Mouse (Mus musculus) MEL (cell line): ENCODE measurements around the gene Myo18b. TPM values are rescaled to one million over a fixed set of nuclear protein-coding genes. Genes with fewer than 3 reads are reported as not detected.

Experiments used
- DNase-seq: peaks from one replicate; pipeline ENCODE4 v3.0.0; 2011; ENCODE audit warnings: low read depth, low spot score
- H3K27ac ChIP-seq: 2 replicates; pipeline ENCODE4 v1.5.1; 2012; ENCODE audit warnings: low read depth, mild to moderate bottlenecking, control low read depth, low read length, moderate library complexity; ENCODE audit not compliant: control insufficient read depth
- H3K27me3 ChIP-seq, 2 experiments: fragments of 150-350 bp in 1 of 2; sonication (generic) in 1 of 2; 2 replicates each; pipeline ENCODE4 v1.6.1; 2012; ENCODE audit warnings: low read length in 2 of 2, mild to moderate bottlenecking in 2 of 2, improper control_type of control experiment in 1 of 2, moderate library complexity in 1 of 2; ENCODE audit not compliant: insufficient read depth in 2 of 2, control insufficient read depth in 1 of 2
- H3K36me3 ChIP-seq, 2 experiments: 2 replicates each; pipeline ENCODE4 v1.6.1; 2012 to 2014; ENCODE audit warnings: low read length in 2 of 2, improper control_type of control experiment in 1 of 2, inconsistent platforms in 1 of 2, mild to moderate bottlenecking in 1 of 2; ENCODE audit not compliant: insufficient read depth in 2 of 2, control insufficient read depth in 1 of 2
- H3K4me1 ChIP-seq, 2 experiments: fragments of 150-350 bp in 1 of 2; sonication (generic) in 1 of 2; 2 replicates each; pipeline ENCODE4 v1.6.1; 2012; ENCODE audit warnings: low read length in 2 of 2, improper control_type of control experiment in 1 of 2, mild to moderate bottlenecking in 1 of 2; ENCODE audit not compliant: insufficient read depth in 2 of 2, control insufficient read depth in 1 of 2
- H3K4me3 ChIP-seq, 2 experiments: fragments of 150-350 bp in 1 of 2; sonication (generic) in 1 of 2; 2 replicates each; pipeline ENCODE4 v1.5.1; 2012; ENCODE audit warnings: low read depth in 2 of 2, low read length in 2 of 2, mild to moderate bottlenecking in 2 of 2, moderate library complexity in 2 of 2, control low read depth in 1 of 2, improper control_type of control experiment in 1 of 2; ENCODE audit not compliant: control insufficient read depth in 1 of 2, insufficient read depth in 1 of 2
- H3K79me2 ChIP-seq: 2 replicates; pipeline ENCODE4 v1.6.1; 2012; ENCODE audit warnings: mild to moderate bottlenecking, low read length, moderate library complexity; ENCODE audit not compliant: control insufficient read depth, poor library complexity, insufficient read depth
- H3K9ac ChIP-seq: 2 replicates; pipeline ENCODE4 v1.6.1; 2012; ENCODE audit warnings: low read depth, mild to moderate bottlenecking, control low read depth, low read length, moderate library complexity; ENCODE audit not compliant: control insufficient read depth, poor library complexity, severe bottlenecking
- H3K9me3 ChIP-seq: fragments of 150-350 bp; sonication (generic); replicated peaks from 2 replicates; pipeline ENCODE4 v1.6.1; 2012; ENCODE audit warnings: mild to moderate bottlenecking, low read length, improper control_type of control experiment, moderate library complexity; ENCODE audit not compliant: insufficient read depth
- ELF1 ChIP-seq: IDR thresholded peaks from 2 replicates; pipeline ENCODE4 v1.6.1; 2014; ENCODE audit warnings: low read depth, mild to moderate bottlenecking, inconsistent platforms, low read length, improper control_type of control experiment, moderate library complexity
- ETS1 ChIP-seq: IDR thresholded peaks from 2 replicates; pipeline ENCODE4 v1.6.1; 2012; ENCODE audit warnings: low read depth, mild to moderate bottlenecking, inconsistent platforms, low read length, improper control_type of control experiment, moderate library complexity
- GABPA ChIP-seq: IDR thresholded peaks from 2 replicates; pipeline ENCODE4 v1.6.1; 2012; ENCODE audit warnings: low read depth, mild to moderate bottlenecking, inconsistent platforms, low read length, improper control_type of control experiment, moderate library complexity
- GATA1 ChIP-seq: IDR thresholded peaks from 2 replicates; pipeline ENCODE4 v1.6.1; 2011; ENCODE audit warnings: low read depth, low read length, improper control_type of control experiment
- HCFC1 ChIP-seq: IDR thresholded peaks from 2 replicates; pipeline ENCODE4 v1.6.1; 2012; ENCODE audit warnings: low read depth, mild to moderate bottlenecking, inconsistent platforms, low read length, improper control_type of control experiment, moderate library complexity
- JUND ChIP-seq: IDR thresholded peaks from 2 replicates; pipeline ENCODE4 v1.6.1; 2011; ENCODE audit warnings: low read depth, mild to moderate bottlenecking, improper control_type of control experiment, low read length
- KAT2A ChIP-seq: conservative IDR thresholded peaks from 2 replicates; pipeline ENCODE4 v1.6.1; 2012; ENCODE audit warnings: low read depth, low read length, improper control_type of control experiment, inconsistent platforms
- MAFK ChIP-seq: IDR thresholded peaks from 2 replicates; pipeline ENCODE4 v1.6.1; 2011; ENCODE audit warnings: low read depth, mild to moderate bottlenecking, low read length, improper control_type of control experiment, borderline replicate concordance
- MAX ChIP-seq: IDR thresholded peaks from 2 replicates; pipeline ENCODE4 v1.6.1; 2011; ENCODE audit warnings: low read length, improper control_type of control experiment
- MAZ ChIP-seq: IDR thresholded peaks from 2 replicates; pipeline ENCODE4 v1.6.1; 2012; ENCODE audit warnings: low read depth, mild to moderate bottlenecking, inconsistent platforms, low read length, improper control_type of control experiment
- MEF2A ChIP-seq: IDR thresholded peaks from 2 replicates; pipeline ENCODE4 v1.6.1; 2014; ENCODE audit warnings: low read depth, mild to moderate bottlenecking, inconsistent platforms, low read length, improper control_type of control experiment; ENCODE audit not compliant: poor library complexity, insufficient replicate concordance, severe bottlenecking; ENCODE audit errors: extremely low read depth
- MXI1 ChIP-seq: IDR thresholded peaks from 2 replicates; pipeline ENCODE4 v1.6.1; 2011; ENCODE audit warnings: mild to moderate bottlenecking, low read depth, low read length, improper control_type of control experiment
- MYB ChIP-seq: IDR thresholded peaks from 2 replicates; pipeline ENCODE4 v1.6.1; 2011; ENCODE audit warnings: mild to moderate bottlenecking, low read depth, low read length, improper control_type of control experiment
- MYC ChIP-seq: IDR thresholded peaks from 2 replicates; pipeline ENCODE4 v1.6.1; 2011; ENCODE audit warnings: low read depth, mild to moderate bottlenecking, low read length, improper control_type of control experiment, moderate library complexity
- RAD21 ChIP-seq: IDR thresholded peaks from 2 replicates; pipeline ENCODE4 v1.6.1; 2011; ENCODE audit warnings: mild to moderate bottlenecking, low read depth, low read length, improper control_type of control experiment
- RCOR1 ChIP-seq: IDR thresholded peaks from 2 replicates; pipeline ENCODE4 v1.6.1; 2012; ENCODE audit warnings: low read depth, mild to moderate bottlenecking, inconsistent platforms, low read length, improper control_type of control experiment
- SIN3A ChIP-seq: IDR thresholded peaks from 2 replicates; pipeline ENCODE4 v1.6.1; 2012; ENCODE audit warnings: low read length, improper control_type of control experiment, inconsistent platforms
- SMC3 ChIP-seq: IDR thresholded peaks from 2 replicates; pipeline ENCODE4 v1.6.1; 2011; ENCODE audit warnings: low read depth, low read length, improper control_type of control experiment
- TCF12 ChIP-seq: IDR thresholded peaks from 2 replicates; pipeline ENCODE4 v1.6.1; 2014; ENCODE audit warnings: low read depth, mild to moderate bottlenecking, inconsistent platforms, low read length, improper control_type of control experiment, moderate library complexity
- UBTF ChIP-seq: IDR thresholded peaks from 2 replicates; pipeline ENCODE4 v1.6.1; 2012; ENCODE audit warnings: low read depth, mild to moderate bottlenecking, inconsistent platforms, low read length, improper control_type of control experiment, moderate library complexity, borderline replicate concordance; ENCODE audit not compliant: insufficient read depth
- USF1 ChIP-seq: IDR thresholded peaks from 2 replicates; pipeline ENCODE4 v1.6.1; 2014; ENCODE audit warnings: low read depth, mild to moderate bottlenecking, inconsistent platforms, low read length, improper control_type of control experiment, moderate library complexity
- USF2 ChIP-seq, 2 experiments: IDR thresholded peaks; 2 replicates each; pipeline ENCODE4 v1.6.1; 2011 to 2012; ENCODE audit warnings: improper control_type of control experiment in 2 of 2, low read length in 2 of 2, borderline replicate concordance in 1 of 2, inconsistent platforms in 1 of 2, low read depth in 1 of 2, mild to moderate bottlenecking in 1 of 2; ENCODE audit not compliant: insufficient read depth in 1 of 2
- ZC3H11A ChIP-seq: IDR thresholded peaks from 2 replicates; pipeline ENCODE4 v1.6.1; 2012; ENCODE audit warnings: low read depth, mild to moderate bottlenecking, inconsistent platforms, low read length, improper control_type of control experiment
- ZKSCAN1 ChIP-seq: IDR thresholded peaks from 2 replicates; pipeline ENCODE4 v1.6.1; 2012; ENCODE audit warnings: low read depth, mild to moderate bottlenecking, inconsistent platforms, low read length, improper control_type of control experiment, moderate library complexity
- ZMIZ1 ChIP-seq: IDR thresholded peaks from 2 replicates; pipeline ENCODE4 v1.6.1; 2012; ENCODE audit warnings: low read depth, mild to moderate bottlenecking, inconsistent platforms, low read length, improper control_type of control experiment, moderate library complexity
- polyA plus RNA-seq, 2 experiments: library from polyadenylated mRNA; stranded (reverse) in 1 of 2; unstranded in 1 of 2; fragments of >175 nt in 1 of 2; fragments of >200 nt in 1 of 2; gene quantifications; 2 replicates each; pipeline versions ENCODE4 v1.2.1 to v1.2.4; 2012; ENCODE audit warnings: low replicate concordance in 2 of 2, low read depth in 1 of 2; ENCODE audit not compliant: insufficient read length in 2 of 2, insufficient read depth in 1 of 2, missing spikeins in 1 of 2
- total RNA-seq: library from RNA; depleted of rRNA; stranded (reverse); fragments of 300-350 nt; gene quantifications from 2 replicates; pipeline ENCODE4 v1.2.3, GENCODE M21; 2012

The Myo18b gene
- total and polyA plus RNA-seq, 3 experiments: not detected

DNA sequence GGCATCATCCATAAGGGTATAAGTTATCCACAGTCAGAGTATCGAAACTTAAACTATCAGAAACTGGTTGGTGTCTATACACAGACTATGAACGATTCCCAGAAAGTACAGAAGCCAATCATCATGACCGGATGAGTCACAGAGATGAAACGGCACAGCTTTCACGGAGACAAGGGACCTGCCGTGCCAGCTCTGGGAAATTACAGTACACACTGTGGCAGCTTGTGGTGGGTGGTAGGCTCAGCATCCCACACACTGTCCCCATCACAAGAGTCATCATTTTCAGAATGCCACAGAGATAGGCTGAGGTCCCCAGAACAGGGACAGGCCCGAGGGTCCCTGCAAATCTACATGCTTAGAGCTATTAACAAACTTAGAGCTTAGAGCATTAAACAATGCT lies 114.4 kb downstream of the Myo18b start:
- no peaks in the 10 kb centered on the region for H3K79me2 ChIP-seq
- H3K4me1 ChIP-seq: no peaks in the 10 kb centered on the region
- no peaks in the 10 kb centered on the region for H3K36me3 ChIP-seq
- H3K9ac ChIP-seq: no peak overlapping the region
- no peaks in the 10 kb centered on the region for H3K9me3 ChIP-seq
- no peaks in the 10 kb centered on the region for H3K27me3 ChIP-seq
- no peak overlapping the region for H3K4me3 ChIP-seq
- DNase-seq: no peak
- no peak overlapping the region for H3K27ac ChIP-seq
- TF ChIP-seq TCF12 (no peak), ZMIZ1 (no peak), HCFC1 (no peak), MAFK (no peak), ZC3H11A (no peak), ETS1 (no peak), MYC (no peak), USF2 (IDR thresholded peaks at IDR 0.05; ENCODE audit: borderline replicate concordance in 1 of 2, insufficient read depth in 1 of 2, low read depth in 1 of 2, low read length in 2 of 2) (no peak), GATA1 (no peak), MEF2A (no peak), JUND (no peak)

- H3K27me3 ChIP-seq: no peaks in the 10 kb centered on the region
- H3K4me3 ChIP-seq: no peak overlapping the region
- H3K79me2 ChIP-seq: no peaks in the 10 kb centered on the region
- H3K9ac ChIP-seq: no peak overlapping the region
- no peak for DNase-seq
- H3K27ac ChIP-seq: no peak overlapping the region
- TF ChIP-seq USF2 (IDR thresholded peaks at IDR 0.05; ENCODE audit: borderline replicate concordance in 1 of 2, insufficient read depth in 1 of 2, low read depth in 1 of 2, low read length in 2 of 2) (no peak), ETS1 (no peak), SIN3A (no peak), GABPA (no peak), MXI1 (no peak)
- no peaks in the 10 kb centered on the region for H3K36me3 ChIP-seq
- H3K4me1 ChIP-seq: no peaks in the 10 kb centered on the region
- H3K9me3 ChIP-seq: no peaks in the 10 kb centered on the region
Measured at GRCm38 (mm10) chr5:112781231-112781630, 114.9 kb downstream of the Myo18b start.

DNA sequence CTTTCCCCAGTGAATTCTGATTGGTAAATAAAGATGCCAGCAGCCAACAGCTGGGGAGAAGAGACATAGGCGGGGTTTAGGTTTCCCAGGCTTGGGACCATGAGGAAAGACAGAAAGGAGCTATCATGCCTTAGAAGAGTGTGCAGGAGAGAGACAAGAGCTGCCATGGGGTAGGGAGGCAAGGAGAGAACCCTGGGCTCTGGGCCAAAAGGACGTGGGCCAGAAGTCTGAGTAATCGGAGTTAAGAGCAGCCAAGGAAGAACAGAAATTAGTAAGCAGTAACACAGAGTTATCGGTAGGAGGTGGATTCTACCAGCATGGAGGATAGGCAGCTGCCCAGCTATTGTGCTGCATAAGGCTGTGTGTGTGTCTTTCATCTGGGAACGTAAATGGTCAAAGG lies 115.8 kb downstream of the Myo18b start:
- DNase-seq: no peak
- Histone ChIP-seq H3K4me1 (no peaks in the 10 kb centered on the region), H3K9me3 (no peaks in the 10 kb centered on the region), H3K4me3 (no peak overlapping the region)
- TF ChIP-seq GATA1: no peak
- TF ChIP-seq SMC3: no peak
- no peak for TF ChIP-seq MEF2A
- TF ChIP-seq JUND: no peak
- TF ChIP-seq MYB: no peak
- no peak for TF ChIP-seq SIN3A
- TF ChIP-seq MAZ: no peak
- TF ChIP-seq MAX: no peak
- TF ChIP-seq ELF1: no peak
- no peak for TF ChIP-seq MYC
- TF ChIP-seq ZMIZ1: no peak
- TF ChIP-seq USF1: no peak
- TF ChIP-seq MAFK: no peak
- no peak for TF ChIP-seq GABPA
- no peak for TF ChIP-seq KAT2A
- TF ChIP-seq MXI1: no peak
- TF ChIP-seq RAD21: no peak
- TF ChIP-seq RCOR1: no peak
- TF ChIP-seq UBTF: no peak
- TF ChIP-seq ZKSCAN1: no peak
- TF ChIP-seq, all 39 proteins: peak for 0
- no peaks in the 10 kb centered on the region for H3K27me3 ChIP-seq
- no peak overlapping the region for H3K27ac ChIP-seq
- H3K79me2 ChIP-seq: no peaks in the 10 kb centered on the region
- no peaks in the 10 kb centered on the region for H3K36me3 ChIP-seq
- no peak overlapping the region for H3K9ac ChIP-seq
